Mouse (Mus musculus): ENCODE data around the gene Klkb1.
"Not testable (repeated sequence)": the region's sequence is repeated elsewhere in the genome, so short reads cannot be mapped to it uniquely, and the experiment has no call there.

GRCm38 (mm10) chr8:45327076-45327475 is 32.4 kb upstream of the Klkb1 start:
- TF ChIP-seq TAL1, GATA1 (IDR thresholded peaks at IDR 0.05; ENCODE audit: low read length): not testable (repeated sequence)
